Mouse (Mus musculus) brain, adult 10 weeks (tissue): ENCODE results near the gene Gm21477. TPM values are rescaled to one million over a fixed set of nuclear protein-coding genes. Genes with fewer than 3 reads are reported as not detected.

Experiments used
- polyA plus RNA-seq: library from polyadenylated mRNA; stranded (reverse); fragments of 350-450 nt; fragmentation: Illumina TruSeq; extraction: RNeasy Lipid Tissue Mini Kit (QIAGEN cat#74804); gene quantifications from one replicate; pipeline ENCODE4 v1.2.3, GENCODE M21; 2015; ENCODE audit warnings: low read depth, low replicate concordance

The Gm21477 gene
- not detected for polyA plus RNA-seq

DNA sequence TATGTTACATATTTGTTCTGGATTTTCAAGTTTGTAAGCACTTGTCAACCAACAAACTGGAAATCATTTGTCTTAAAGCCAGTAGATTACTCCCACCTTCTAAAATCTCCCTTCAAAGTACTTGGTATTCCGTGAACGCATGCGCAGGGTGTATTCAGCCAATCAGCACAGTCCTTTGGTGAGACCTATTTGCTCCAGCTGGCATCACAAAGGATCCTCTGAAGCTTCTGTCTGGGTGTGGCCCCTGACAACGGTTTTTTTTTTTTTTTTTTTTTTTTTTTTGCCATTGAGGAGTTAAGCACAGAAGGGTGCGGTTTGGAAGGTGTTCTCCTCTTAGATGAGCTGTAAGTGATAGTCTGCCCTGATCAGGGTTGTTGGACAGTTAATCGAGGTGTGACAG lies at the start of gene Gm21477:
Gm21477 (plus strand) TSS at position 301 of the 400 bp plus-strand sequence.

